Mouse (Mus musculus) G1E-ER4 (cell line): Measurements from ENCODE around the gene Ccdc175. TPM values are rescaled to one million over a fixed set of nuclear protein-coding genes. Genes with fewer than 3 reads are reported as not detected.

Experiments used
- GATA1 ChIP-seq: IDR thresholded peaks from one replicate; pipeline ENCODE4 v1.8.0; 2012; ENCODE audit warnings: low read length, inconsistent platforms
- polyA plus RNA-seq: library from polyadenylated mRNA; stranded (reverse); fragments of >175 nt; gene quantifications from 2 replicates; pipeline ENCODE4 v1.2.3, GENCODE M21; 2012

Gene Ccdc175
- polyA plus RNA-seq, 1 experiment = not detected

DNA sequence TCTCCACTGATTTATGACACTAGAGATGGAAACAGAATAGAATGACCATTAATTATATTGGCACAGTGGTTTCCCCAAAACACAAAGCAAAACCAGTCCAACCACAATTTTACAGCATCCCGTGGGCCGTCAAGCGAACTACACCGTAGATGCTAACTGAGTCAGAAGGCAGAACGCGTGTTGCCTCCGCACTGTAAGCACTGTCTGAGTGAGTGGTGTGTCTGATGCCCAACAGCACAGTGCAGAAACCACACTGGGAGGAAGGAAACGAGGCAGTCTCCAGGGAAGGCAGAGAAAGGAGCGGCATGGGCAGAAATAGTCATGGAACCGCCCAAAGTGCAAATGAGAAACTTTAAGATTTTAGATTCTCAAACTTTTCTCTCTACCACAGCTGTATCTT, 55.6 kb downstream of the Ccdc175 start:
- no peak for TF ChIP-seq GATA1

DNA sequence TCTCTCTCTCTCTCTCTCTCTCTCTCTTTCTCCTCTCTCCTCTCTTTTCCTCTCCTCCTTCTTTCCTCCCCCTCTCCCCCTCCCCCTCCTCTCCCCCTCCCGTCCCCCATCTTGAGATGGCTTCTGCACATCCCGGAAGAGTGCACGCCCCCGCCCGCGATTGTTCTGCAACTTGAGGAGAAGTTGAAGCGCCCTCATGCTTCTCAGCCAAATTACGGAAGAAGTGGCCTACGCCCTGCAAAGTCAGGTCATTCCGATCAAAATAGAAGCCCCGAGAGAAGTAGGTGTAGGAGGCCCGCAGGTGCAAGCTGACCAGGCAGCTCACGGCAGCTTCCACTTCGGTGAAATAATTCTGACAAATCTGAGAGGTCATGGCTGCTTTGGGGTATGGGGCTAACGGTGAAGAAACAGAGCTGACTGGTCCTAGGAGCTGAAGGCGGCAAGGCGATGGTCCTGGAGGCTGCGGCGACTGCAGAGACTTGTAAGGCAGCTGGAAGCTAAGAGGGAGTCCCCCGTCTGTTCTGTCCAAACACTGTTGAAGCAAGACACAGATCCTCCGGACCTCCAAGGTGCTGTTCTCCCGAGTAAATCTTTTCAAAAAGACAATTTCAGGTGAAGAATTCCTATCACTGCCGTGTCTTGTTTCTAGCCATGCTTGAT, 69.0 kb downstream of the Ccdc175 start:
- TF ChIP-seq GATA1 = no peak

DNA sequence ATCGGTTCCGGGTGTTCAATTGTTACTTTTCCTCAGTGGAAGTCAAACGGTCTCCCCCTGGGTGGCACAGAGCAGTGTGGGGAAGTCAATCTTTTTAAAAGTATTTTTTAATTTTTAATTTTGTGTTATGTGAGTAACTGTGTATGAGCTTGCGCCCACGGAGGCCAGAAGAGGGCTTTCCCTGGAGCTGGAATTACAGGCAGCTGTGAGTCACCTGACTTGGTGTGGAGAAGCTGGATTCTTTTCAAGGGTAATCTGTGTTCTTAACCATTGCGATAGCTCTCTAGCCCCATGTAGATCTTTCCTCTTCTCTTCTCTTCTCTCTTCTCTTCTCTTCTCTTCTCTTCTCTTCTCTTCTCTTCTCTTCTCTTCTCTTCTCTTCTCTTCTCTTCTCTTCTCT, 69.7 kb downstream of the Ccdc175 start:
- TF ChIP-seq GATA1 = no peak

DNA sequence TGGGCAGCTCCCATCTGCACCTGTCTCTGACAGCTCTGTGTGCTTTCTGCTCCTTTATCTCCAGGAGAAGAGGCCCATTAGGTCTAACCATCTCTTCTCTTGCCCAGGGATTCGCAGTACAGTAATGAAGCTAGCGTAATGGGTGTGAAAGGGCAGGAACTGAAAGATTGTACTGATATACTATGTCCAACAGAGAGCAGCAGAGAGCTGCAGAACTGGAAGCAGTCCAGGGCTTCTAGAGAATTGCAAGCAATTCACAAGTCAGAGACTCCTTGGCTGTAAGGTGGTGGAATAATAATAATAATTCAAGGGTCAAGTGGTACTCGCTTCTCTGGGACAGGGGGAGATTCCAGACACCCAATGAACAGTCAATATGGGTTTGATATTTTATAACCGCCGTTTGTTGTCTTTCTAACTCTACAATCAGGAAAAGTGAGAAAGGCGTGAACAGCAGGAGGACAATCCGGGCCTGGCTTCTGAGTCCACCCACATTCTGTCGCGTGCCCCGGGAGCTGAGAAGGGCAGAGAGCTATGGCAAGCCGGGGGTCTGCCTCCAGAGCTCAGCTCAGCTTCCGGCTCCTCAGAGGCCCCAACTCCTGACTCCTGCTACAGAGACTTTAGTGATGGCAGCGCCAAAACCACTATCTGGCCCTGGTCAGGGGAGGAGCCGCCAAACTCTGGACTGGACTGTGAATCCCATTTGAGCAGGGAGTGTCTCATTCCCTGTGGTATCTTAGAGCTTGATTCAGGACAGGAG, 80.1 kb downstream of the Ccdc175 start:
- no peak for TF ChIP-seq GATA1

DNA sequence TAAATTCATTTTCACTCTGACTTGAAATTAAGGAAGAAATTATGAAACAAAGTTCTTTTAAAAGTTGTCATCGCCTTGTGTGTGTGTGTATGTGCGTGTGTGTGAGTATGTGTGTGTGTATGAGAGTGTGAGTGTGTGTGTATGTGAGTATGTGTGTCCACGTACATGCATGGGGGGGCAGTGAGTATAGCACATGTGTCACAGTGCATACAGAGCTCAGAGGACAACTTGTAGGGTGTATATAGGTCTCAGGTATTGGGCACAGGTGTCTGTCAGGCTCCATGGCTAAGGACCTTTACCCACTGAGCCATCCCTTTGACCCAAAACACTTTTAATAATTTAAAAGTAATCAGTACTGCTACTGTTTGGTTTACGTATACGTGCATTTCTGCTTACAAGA, 80.8 kb downstream of the Ccdc175 start:
- no peak for TF ChIP-seq GATA1

DNA sequence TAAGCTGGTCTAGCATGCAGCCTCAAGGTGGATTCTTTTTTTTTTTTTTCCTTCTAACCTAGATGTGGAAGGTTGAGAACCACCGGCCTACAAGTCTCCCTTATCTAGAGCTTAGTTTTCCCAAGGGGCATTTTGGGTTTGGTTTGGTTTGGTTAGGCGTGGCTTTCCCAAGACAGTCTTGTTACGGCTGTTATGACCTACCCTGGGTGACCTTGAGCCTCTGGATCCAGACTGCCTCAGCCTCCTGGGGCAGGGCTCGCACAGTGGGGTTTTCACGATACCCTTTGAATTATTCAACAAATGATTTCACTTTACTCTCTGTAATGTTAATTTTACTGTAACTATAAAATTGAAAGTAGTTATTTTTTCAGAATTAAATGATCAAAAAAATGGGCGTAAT, 82.1 kb downstream of the Ccdc175 start:
- TF ChIP-seq GATA1 = no peak

DNA sequence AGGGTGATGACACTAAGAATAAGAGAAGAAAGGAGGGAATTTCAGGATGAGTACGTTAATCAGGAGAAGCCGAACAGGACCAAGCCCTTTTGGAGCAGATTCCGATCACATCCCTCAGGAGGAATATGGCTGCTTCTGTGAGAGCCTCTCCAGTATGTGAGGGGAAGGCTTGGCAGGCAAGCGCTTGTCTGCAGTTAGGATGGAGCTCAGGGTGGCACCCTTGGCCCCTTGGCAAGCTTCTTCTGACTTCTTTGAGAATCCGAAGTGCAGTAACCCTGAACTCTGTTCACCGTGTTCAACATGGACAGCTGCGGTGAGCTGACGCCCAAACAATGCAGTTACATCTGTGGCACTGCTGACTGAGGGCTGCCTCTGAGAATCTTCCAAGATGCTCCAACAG, 87.9 kb downstream of the Ccdc175 start:
- no peak for TF ChIP-seq GATA1

DNA sequence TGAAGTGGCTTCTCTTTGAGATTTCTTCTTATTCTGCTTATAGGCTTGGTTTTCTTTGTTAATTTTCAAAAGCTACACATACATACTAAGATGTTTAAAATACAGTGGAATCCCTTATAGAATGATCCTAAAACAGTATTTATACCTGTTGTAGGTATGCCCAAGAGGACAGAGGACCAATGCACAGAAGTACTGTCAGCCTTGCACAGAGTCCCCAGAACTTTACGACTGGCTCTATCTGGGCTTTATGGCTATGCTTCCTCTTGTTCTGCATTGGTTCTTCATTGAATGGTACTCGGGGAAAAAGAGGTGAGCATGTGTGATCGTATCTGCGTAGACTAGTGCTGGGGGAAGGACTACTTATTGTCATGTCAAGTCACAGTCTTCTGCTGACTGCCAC, 95.0 kb downstream of the Ccdc175 start:
- no peak for TF ChIP-seq GATA1

DNA sequence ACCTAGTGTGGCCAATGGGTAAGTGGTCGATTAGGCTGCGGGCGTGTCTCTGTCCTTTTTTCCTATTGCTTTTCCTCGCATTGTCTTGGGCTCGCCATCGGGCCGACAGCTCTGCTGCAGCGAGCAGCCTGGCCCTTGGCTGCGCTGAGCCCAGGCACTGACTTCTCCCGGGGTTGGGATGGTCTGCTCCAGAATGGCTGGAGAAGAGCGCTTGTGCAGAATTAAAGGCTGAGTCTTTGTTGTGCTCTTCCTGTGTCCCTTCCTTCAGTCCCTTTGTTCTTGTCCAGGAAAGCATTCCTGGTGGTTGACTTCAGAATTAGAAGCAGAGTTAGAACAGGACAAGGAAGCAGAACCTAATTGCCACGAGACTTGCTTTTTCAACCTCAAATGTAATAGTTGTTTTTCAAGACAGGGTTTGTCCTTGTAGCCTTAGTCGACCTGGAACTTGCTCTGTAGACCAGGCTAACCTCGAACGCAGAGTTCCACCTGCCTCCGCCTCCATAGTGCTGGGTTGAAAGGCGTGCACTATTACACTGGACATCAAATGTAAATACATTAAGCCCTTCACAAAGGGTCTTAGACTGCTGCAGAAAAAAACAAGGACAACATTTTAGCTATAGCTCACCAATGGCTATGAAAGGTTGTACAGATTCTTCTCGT, 98.5 kb downstream of the Ccdc175 start:
- TF ChIP-seq GATA1 = no peak

DNA sequence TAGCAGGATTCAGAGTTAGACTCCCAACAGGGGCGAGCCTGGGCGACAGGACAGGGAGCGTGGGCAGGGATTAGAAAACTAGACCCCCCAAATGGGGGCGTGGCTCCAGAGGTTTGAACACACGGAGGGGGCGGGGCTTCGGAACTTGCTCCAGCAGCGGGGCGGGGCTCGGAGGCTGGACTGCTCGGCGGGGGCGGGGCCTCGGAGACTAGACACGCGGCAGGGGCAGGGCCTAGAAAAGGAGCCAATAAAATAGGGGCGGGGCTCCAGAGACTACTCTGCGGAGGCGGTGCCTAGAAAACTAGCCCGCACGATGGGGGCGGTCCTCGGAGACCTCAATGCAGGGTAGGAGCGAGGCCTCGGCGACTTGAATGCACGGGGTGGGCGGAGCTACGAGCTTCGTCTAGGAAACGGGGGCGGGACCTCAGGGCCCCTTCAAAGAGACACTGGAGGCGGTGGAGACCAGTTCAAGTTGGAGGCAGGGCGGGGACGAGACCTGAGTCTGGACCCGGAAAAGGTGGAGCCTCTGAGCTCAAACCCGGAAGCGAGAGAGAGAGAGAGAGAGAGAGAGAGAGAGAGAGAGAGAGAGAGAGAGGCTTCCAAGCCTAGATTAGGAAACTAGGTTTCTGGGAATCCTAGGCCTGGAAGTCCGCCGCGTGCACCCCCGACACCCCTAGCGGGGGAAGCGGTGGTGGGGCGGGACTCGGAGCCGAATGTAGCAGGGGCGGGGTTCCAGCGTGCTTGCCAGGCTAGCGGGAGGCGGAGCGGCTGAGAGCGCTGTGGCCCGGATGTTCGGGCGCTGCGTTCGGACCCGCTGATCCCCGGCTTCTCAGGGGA, 99.3 kb downstream of the Ccdc175 start, which contains the start of the genes L3hypdh and Jkamp:
Gene L3hypdh, minus strand, starts transcription at position 111 of the 837 bp plus-strand sequence.
Gene Jkamp, plus strand, starts transcription at position 261 of the 837 bp plus-strand sequence.
- TF ChIP-seq GATA1 = no peak

DNA sequence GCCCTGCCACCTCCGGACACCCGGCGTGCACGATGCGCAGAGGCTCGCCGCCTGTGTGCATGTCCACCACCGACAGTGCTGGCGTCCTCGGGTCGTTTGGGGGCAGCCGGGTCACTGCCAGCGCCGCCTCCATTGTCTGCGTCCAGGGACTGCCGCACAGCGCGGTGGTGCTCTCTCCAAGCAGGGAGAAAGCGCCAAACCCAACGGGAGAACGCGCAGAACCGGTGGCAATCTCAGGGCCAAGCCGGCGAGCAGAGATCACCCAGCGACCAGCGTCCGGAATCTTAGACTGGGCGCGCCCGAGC, 99.9 kb downstream of the Ccdc175 start:
- TF ChIP-seq GATA1 = no peak

DNA sequence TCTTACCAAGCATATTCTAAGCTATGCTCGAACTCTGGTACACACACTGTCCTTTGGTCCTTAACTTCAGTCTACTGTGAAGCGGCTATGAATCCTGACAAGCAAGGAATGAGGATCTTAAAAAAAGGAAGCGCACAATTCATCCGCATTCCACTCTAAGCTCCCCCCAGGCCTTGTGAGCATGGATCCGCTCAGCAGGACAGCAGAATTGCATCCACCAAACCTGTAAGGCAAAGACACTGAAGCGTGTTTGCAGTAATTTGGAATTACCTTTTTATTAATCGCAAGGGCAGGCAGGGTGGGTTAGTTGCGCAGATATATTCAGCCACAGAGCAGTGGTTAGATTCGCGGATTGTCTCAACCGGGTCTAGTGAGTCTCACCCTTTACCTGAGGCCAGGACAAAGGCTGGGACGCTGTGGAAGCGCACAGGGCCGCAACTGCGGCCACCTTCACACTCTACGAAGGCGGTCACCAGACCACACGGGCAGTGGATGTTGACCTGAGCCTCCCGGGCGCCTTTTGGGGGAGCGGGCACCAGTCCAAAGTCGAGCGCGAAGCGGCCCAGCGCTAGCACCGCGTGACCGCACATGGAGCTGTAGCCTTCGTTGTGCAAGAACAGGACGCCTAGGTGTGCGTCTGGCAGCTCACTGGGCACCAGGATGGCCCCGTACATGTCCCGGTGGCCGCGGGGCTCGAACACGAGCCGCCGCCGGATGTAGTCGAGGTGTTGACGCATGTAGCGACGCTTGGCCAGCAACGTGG, 100.4 kb downstream of the Ccdc175 start:
- TF ChIP-seq GATA1 = no peak

DNA sequence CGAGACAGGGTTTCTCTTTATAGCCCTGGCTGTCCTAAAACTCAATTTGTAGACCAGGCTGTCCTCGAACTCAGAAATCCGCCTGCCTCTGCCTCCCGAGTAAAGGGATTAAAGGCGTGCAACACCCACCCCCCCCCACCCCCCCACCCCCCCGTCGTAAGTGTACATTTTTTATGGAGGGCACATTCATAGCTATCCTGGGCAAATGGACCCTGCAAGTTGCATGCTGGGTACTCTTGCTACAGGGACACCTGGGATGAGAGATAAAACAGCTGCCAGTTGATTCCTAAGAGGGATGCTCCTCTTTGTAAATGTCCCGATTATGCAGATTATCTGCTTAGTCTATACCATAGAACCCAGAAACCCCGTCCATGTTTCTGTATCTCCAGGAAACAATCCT, 101.6 kb downstream of the Ccdc175 start:
- no peak for TF ChIP-seq GATA1

DNA sequence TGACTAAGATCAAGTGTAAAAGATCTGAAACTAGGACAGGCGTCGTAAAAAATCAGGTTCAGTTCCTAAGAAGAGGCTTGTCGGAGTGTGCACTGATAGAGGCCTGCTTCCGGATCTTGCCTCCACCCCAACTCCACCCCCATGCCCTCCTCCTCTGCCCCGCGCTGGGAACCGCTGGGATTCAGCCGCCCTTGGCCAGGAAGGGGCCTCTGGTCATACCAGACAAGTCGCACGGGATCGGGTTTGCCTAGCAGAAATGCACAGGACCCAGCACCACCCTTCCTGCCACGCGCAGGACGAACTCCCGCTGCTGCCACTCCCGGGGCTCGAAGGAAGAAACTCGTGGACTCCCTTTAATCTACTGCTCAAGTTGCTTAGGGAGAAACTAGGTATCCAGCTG, 102.5 kb downstream of the Ccdc175 start:
- TF ChIP-seq GATA1 = no peak

DNA sequence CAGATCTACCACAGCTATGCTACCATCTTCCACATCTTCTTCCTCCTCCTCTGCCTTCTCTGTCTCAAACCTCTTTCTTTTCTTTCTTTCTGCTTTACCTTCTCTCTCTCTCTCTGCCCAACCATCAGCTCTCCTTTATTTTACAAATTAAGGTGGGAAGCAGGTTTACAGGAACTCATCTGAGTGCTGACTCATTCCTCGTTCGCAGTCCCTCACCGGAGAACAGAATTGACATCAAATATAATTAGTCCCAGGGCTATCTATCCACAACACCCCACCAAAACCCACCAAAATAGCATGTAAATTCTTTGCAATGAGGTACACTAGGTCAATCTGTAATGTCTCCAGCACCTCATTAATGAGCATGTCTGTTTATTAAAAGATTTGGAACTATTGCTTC, 102.9 kb downstream of the Ccdc175 start:
- no peak for TF ChIP-seq GATA1

DNA sequence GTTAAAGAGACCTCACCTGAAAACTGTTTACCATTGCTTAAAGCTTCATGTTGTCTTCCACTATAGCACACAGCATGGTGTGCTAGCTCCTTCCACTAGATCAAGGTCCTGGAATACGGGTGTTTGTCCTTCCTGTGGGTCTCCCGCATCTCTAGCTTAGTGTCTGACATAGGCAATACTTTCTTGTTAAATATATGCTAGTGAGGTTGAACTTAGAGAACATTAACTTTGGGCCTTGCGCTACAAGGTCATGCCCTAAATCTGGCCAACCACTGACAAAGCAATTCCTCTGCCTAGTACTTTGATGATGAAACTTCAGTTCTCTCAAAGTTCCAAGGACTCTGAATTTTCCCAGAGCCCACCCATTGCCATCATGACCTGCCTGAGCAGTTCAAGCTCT, 106.6 kb downstream of the Ccdc175 start:
- no peak for TF ChIP-seq GATA1
